Mouse (Mus musculus): ENCODE measurements around the gene Mrto4.

GRCm38 (mm10) chr4:139386869-139387319 is 34.5 kb upstream of the Mrto4 start:
- no peak for TF ChIP-seq CTCF (IDR thresholded peaks at IDR 0.05; ENCODE audit: low read depth, low read length)
- TF ChIP-seq POLR2A (IDR thresholded peaks at IDR 0.05; ENCODE audit: borderline replicate concordance, low read depth, low read length), result no peak
